Comparison of ENCODE assay signal across 10 mouse cellular contexts in genomic region chr10:71291801-71292200, GRCm38 (mm10). TPM values are rescaled to one million over a fixed set of nuclear protein-coding genes. Genes with fewer than 3 reads are reported as not detected.
DNase-seq lines count a peak whose midpoint lies in the region; ATAC-seq and TF ChIP-seq lines count a peak whose summit lies in the region.
"Had no signal": no experiment of that assay in that cellular context is flagged by ENCODE, and none has a peak within 500 bp of the region (broad histone marks: within the 10 kb centered on the region; RNA-seq: fewer than 3 reads in every experiment).

No protein-coding gene starts in this region.

- no peaks in the 10 kb centered on the region for H3K36me3 ChIP-seq in forebrain, embryonic 10.5 days (replicated peaks)
- no peaks in the 10 kb centered on the region for H3K36me3 ChIP-seq in forebrain, embryonic 14.5 days (ENCODE audit: control insufficient read depth, insufficient read depth, low read length)
- no peaks in the 10 kb centered on the region for H3K36me3 ChIP-seq in lung, embryonic 15.5 days
- H3K36me3 ChIP-seq in intestine, postnatal 0 days (ENCODE audit: control insufficient read depth, insufficient read depth) = no peaks in the 10 kb centered on the region
- no peaks in the 10 kb centered on the region for H3K36me3 ChIP-seq in neural tube, embryonic 14.5 days (ENCODE audit: control insufficient read depth, insufficient read depth, low read length)

- no peak for DNase-seq in forebrain, embryonic 10.5 days (ENCODE audit: extremely low spot score, low spot score)
- no peak for DNase-seq in forebrain, embryonic 14.5 days (ENCODE audit: low spot score)
- no peak for DNase-seq in lung, postnatal 10 days
- DNase-seq in spleen, postnatal 36 days (ENCODE audit: low spot score in 2 of 2) = no peak
- DNase-seq: cerebellum, adult 2 months; right cerebral cortex, postnatal 25 days had no signal

- H3K4me2 ChIP-seq in forebrain, embryonic 14.5 days (ENCODE audit: low read length) = no peak overlapping the region; the same call in 1 of the 2 replicates
- peak overlapping the region; percentile 26 for H3K4me2 ChIP-seq in lung, embryonic 15.5 days
- peak overlapping the region; percentile 45 for H3K4me2 ChIP-seq in intestine, postnatal 0 days (replicated peaks; ENCODE audit: low read depth)
- H3K4me2 ChIP-seq in neural tube, embryonic 14.5 days (ENCODE audit: low read depth, low read length) = no peak overlapping the region

- peak overlapping the region; percentile 30 for H3K4me3 ChIP-seq in forebrain, embryonic 10.5 days
- H3K4me3 ChIP-seq in forebrain, embryonic 14.5 days (ENCODE audit: low read depth, low read length) = no peak overlapping the region
- H3K4me3 ChIP-seq in lung, embryonic 15.5 days = no peak overlapping the region
- H3K4me3 ChIP-seq in intestine, postnatal 0 days (ENCODE audit: low read depth, low read length) = no peak overlapping the region
- no peak overlapping the region for H3K4me3 ChIP-seq in neural tube, embryonic 14.5 days (ENCODE audit: low read depth, low read length)

- H3K4me1 ChIP-seq in forebrain, embryonic 10.5 days = peaks cover 15% of the 10 kb centered on the region
- H3K4me1 ChIP-seq in forebrain, embryonic 14.5 days (ENCODE audit: control insufficient read depth, insufficient read depth, low read length) = no peaks in the 10 kb centered on the region
- peaks cover 10% of the 10 kb centered on the region for H3K4me1 ChIP-seq in lung, embryonic 15.5 days
- no peaks in the 10 kb centered on the region for H3K4me1 ChIP-seq in intestine, postnatal 0 days (replicated peaks; ENCODE audit: control insufficient read depth, insufficient read depth, low read length)
- H3K4me1 ChIP-seq in neural tube, embryonic 14.5 days (ENCODE audit: control insufficient read depth, insufficient read depth, low read length) = no peaks in the 10 kb centered on the region

- H3K27me3 ChIP-seq in forebrain, embryonic 10.5 days (ENCODE audit: poor library complexity, severe bottlenecking) = peaks cover 2% of the 10 kb centered on the region; the same call in 1 of the 2 replicates
- no peaks in the 10 kb centered on the region for H3K27me3 ChIP-seq in forebrain, embryonic 14.5 days (replicated peaks; ENCODE audit: control insufficient read depth, insufficient read depth, low read length)
- no peaks in the 10 kb centered on the region for H3K27me3 ChIP-seq in lung, embryonic 15.5 days
- no peaks in the 10 kb centered on the region for H3K27me3 ChIP-seq in intestine, postnatal 0 days (replicated peaks; ENCODE audit: control insufficient read depth, insufficient read depth, low read length)
- no peaks in the 10 kb centered on the region for H3K27me3 ChIP-seq in neural tube, embryonic 14.5 days (ENCODE audit: control insufficient read depth, insufficient read depth, low read length)

- no peak; the same call in 1 of the 2 replicates for ATAC-seq in forebrain, embryonic 14.5 days
- ATAC-seq in lung, embryonic 15.5 days (ENCODE audit: borderline replicate concordance, extremely low read depth, low FRiP score, low TSS enrichment) = peak; percentile 28; the same call in 1 of the 2 replicates
- peak; percentile 34; the same call in 1 of the 2 replicates for ATAC-seq in intestine, postnatal 0 days
- ATAC-seq in neural tube, embryonic 14.5 days (ENCODE audit: low read depth) = peak; percentile 24; the same call in 1 of the 2 replicates
- no peak for ATAC-seq in erythroid progenitor cell, adult 5-6 weeks (replicated peaks; ENCODE audit: low FRiP score, poor library complexity, severe bottlenecking)

- peak; percentile 26; the same call in 1 of the 2 replicates for TF ChIP-seq CTCF in intestine, postnatal 0 days (IDR thresholded peaks at IDR 0.05; ENCODE audit: low read depth)

- 21% methylated on average over 4 of the region's 4 CpGs for WGBS in forebrain, embryonic 10.5 days
- 25% methylated on average over 4 of the region's 4 CpGs for WGBS in forebrain, embryonic 14.5 days
- WGBS in lung, embryonic 15.5 days = 13% methylated on average over 4 of the region's 4 CpGs
- 22% methylated on average over 4 of the region's 4 CpGs for WGBS in intestine, postnatal 0 days
- 20% methylated on average over 4 of the region's 4 CpGs for WGBS in neural tube, embryonic 14.5 days

- H3K9me3 ChIP-seq in forebrain, embryonic 10.5 days = no peaks in the 10 kb centered on the region
- no peaks in the 10 kb centered on the region for H3K9me3 ChIP-seq in forebrain, embryonic 14.5 days (replicated peaks; ENCODE audit: control insufficient read depth, low read length)
- no peaks in the 10 kb centered on the region for H3K9me3 ChIP-seq in lung, embryonic 15.5 days
- H3K9me3 ChIP-seq in intestine, postnatal 0 days (ENCODE audit: control insufficient read depth) = no peaks in the 10 kb centered on the region
- no peaks in the 10 kb centered on the region for H3K9me3 ChIP-seq in neural tube, embryonic 14.5 days (ENCODE audit: control insufficient read depth, low read length)

- no peak overlapping the region for H3K9ac ChIP-seq in forebrain, embryonic 14.5 days (ENCODE audit: low read length)
- no peak overlapping the region for H3K9ac ChIP-seq in lung, embryonic 15.5 days
- H3K9ac ChIP-seq in intestine, postnatal 0 days (ENCODE audit: low read depth, low read length) = no peak overlapping the region
- no peak overlapping the region for H3K9ac ChIP-seq in neural tube, embryonic 14.5 days (replicated peaks; ENCODE audit: low read depth, low read length)

- H3K27ac ChIP-seq in forebrain, embryonic 10.5 days = no peak overlapping the region
- H3K27ac ChIP-seq in forebrain, embryonic 14.5 days (ENCODE audit: low read depth, low read length) = no peak overlapping the region
- no peak overlapping the region for H3K27ac ChIP-seq in lung, embryonic 15.5 days
- H3K27ac ChIP-seq in intestine, postnatal 0 days (ENCODE audit: low read depth, low read length) = peak overlapping the region; percentile 46
- H3K27ac ChIP-seq in neural tube, embryonic 14.5 days (ENCODE audit: low read depth, low read length) = no peak overlapping the region

RNA-seq across cellular contexts. Expression of gene Ube2d1, which starts 6.7 kb away (rescaled TPM):
- 92.5 and 95.1 TPM in 2 replicates for polyA plus RNA-seq in forebrain, embryonic 10.5 days (2016; fragmentation: Nextera tagmentation; extraction: Ambion mirVana)
- polyA plus RNA-seq in forebrain, embryonic 14.5 days (2014; fragmentation: Nextera tagmentation; extraction: Ambion mirVana) = 239 and 264 TPM in 2 replicates
- 51.0 and 53.5 TPM in 2 replicates for polyA plus RNA-seq in lung, embryonic 15.5 days (2015; fragmentation: Nextera tagmentation; extraction: Ambion mirVana)
- polyA plus RNA-seq in intestine, postnatal 0 days (2015; fragmentation: Nextera tagmentation; extraction: Ambion mirVana) = 29.9 and 33.6 TPM in 2 replicates
- 218 and 220 TPM in 2 replicates for polyA plus RNA-seq in neural tube, embryonic 14.5 days (2014; fragmentation: Nextera tagmentation; extraction: Ambion mirVana)
- 19.3 and 24.5 TPM in 2 replicates for total RNA-seq in erythroid progenitor cell, adult 5-6 weeks (2015; ENCODE audit: low replicate concordance)
- total RNA-seq in erythroid progenitor cell, adult 5-6 weeks (2017; ENCODE audit: low replicate concordance) = 0.83 and 4.2 TPM in 2 replicates

RNA-seq across cellular contexts. Expression of gene Cisd1, which starts 53.0 kb away (rescaled TPM):
- polyA plus RNA-seq in forebrain, embryonic 10.5 days (2016; fragmentation: Nextera tagmentation; extraction: Ambion mirVana) = 138 TPM in 2 replicates
- polyA plus RNA-seq in forebrain, embryonic 14.5 days (2014; fragmentation: Nextera tagmentation; extraction: Ambion mirVana) = 259 and 279 TPM in 2 replicates
- 93.0 and 96.5 TPM in 2 replicates for polyA plus RNA-seq in lung, embryonic 15.5 days (2015; fragmentation: Nextera tagmentation; extraction: Ambion mirVana)
- 197 and 204 TPM in 2 replicates for polyA plus RNA-seq in intestine, postnatal 0 days (2015; fragmentation: Nextera tagmentation; extraction: Ambion mirVana)
- 322 and 357 TPM in 2 replicates for polyA plus RNA-seq in neural tube, embryonic 14.5 days (2014; fragmentation: Nextera tagmentation; extraction: Ambion mirVana)
- 23.4 and 27.2 TPM in 2 replicates for total RNA-seq in erythroid progenitor cell, adult 5-6 weeks (2015; ENCODE audit: low replicate concordance)
- 4.8 and 13.0 TPM in 2 replicates for total RNA-seq in erythroid progenitor cell, adult 5-6 weeks (2017; ENCODE audit: low replicate concordance)

RNA-seq across cellular contexts. Expression of gene Tfam, which starts 53.7 kb away (rescaled TPM):
- 88.3 and 88.5 TPM in 2 replicates for polyA plus RNA-seq in forebrain, embryonic 10.5 days (2016; fragmentation: Nextera tagmentation; extraction: Ambion mirVana)
- polyA plus RNA-seq in forebrain, embryonic 14.5 days (2014; fragmentation: Nextera tagmentation; extraction: Ambion mirVana) = 56.8 and 67.0 TPM in 2 replicates
- 67.9 and 68.6 TPM in 2 replicates for polyA plus RNA-seq in lung, embryonic 15.5 days (2015; fragmentation: Nextera tagmentation; extraction: Ambion mirVana)
- polyA plus RNA-seq in intestine, postnatal 0 days (2015; fragmentation: Nextera tagmentation; extraction: Ambion mirVana) = 37.2 and 37.7 TPM in 2 replicates
- 45.7 and 48.1 TPM in 2 replicates for polyA plus RNA-seq in neural tube, embryonic 14.5 days (2014; fragmentation: Nextera tagmentation; extraction: Ambion mirVana)
- total RNA-seq in erythroid progenitor cell, adult 5-6 weeks (2015; ENCODE audit: low replicate concordance) = 14.8 and 17.6 TPM in 2 replicates
- total RNA-seq in erythroid progenitor cell, adult 5-6 weeks (2017; ENCODE audit: low replicate concordance) = 17.2 and 26.0 TPM in 2 replicates

RNA-seq across cellular contexts. Expression of gene Ipmk, which starts 55.8 kb away (rescaled TPM):
- 21.1 TPM in 2 replicates for polyA plus RNA-seq in forebrain, embryonic 10.5 days (2016; fragmentation: Nextera tagmentation; extraction: Ambion mirVana)
- 16.2 and 17.7 TPM in 2 replicates for polyA plus RNA-seq in forebrain, embryonic 14.5 days (2014; fragmentation: Nextera tagmentation; extraction: Ambion mirVana)
- polyA plus RNA-seq in lung, embryonic 15.5 days (2015; fragmentation: Nextera tagmentation; extraction: Ambion mirVana) = 13.7 and 14.9 TPM in 2 replicates
- 32.4 and 36.6 TPM in 2 replicates for polyA plus RNA-seq in intestine, postnatal 0 days (2015; fragmentation: Nextera tagmentation; extraction: Ambion mirVana)
- 24.3 and 26.4 TPM in 2 replicates for polyA plus RNA-seq in neural tube, embryonic 14.5 days (2014; fragmentation: Nextera tagmentation; extraction: Ambion mirVana)
- total RNA-seq in erythroid progenitor cell, adult 5-6 weeks (2015; ENCODE audit: low replicate concordance) = 23.5 and 35.0 TPM in 2 replicates
- total RNA-seq in erythroid progenitor cell, adult 5-6 weeks (2017; ENCODE audit: low replicate concordance) = 16.9 and 22.6 TPM in 2 replicates

Comparison
In these comparisons a context has a peak if more than half of its experiments do, and no peak if none do; other contexts are left out.
1. ATAC-seq: peak in lung, embryonic 15.5 days (single experiment), intestine, postnatal 0 days (single experiment) and neural tube, embryonic 14.5 days (single experiment); none in forebrain, embryonic 14.5 days (single experiment) and erythroid progenitor cell, adult 5-6 weeks (single experiment).
2. H3K4me2 ChIP-seq: peak in lung, embryonic 15.5 days (single experiment) and intestine, postnatal 0 days (single experiment); none in forebrain, embryonic 14.5 days (single experiment) and neural tube, embryonic 14.5 days (single experiment).